Mouse (Mus musculus) MEL (cell line): ENCODE results near the gene Ucp2. TPM values are rescaled to one million over a fixed set of nuclear protein-coding genes. Genes with fewer than 3 reads are reported as not detected.

Experiments
- DNase-seq: peaks from one replicate; pipeline ENCODE4 v3.0.0; 2011; ENCODE audit warnings: low read depth, low spot score
- H3K27ac ChIP-seq: 2 replicates; pipeline ENCODE4 v1.5.1; 2012; ENCODE audit warnings: low read depth, mild to moderate bottlenecking, control low read depth, low read length, moderate library complexity; ENCODE audit not compliant: control insufficient read depth
- H3K27me3 ChIP-seq, 2 experiments: fragments of 150-350 bp in 1 of 2; sonication (generic) in 1 of 2; 2 replicates each; pipeline ENCODE4 v1.6.1; 2012; ENCODE audit warnings: low read length in 2 of 2, mild to moderate bottlenecking in 2 of 2, improper control_type of control experiment in 1 of 2, moderate library complexity in 1 of 2; ENCODE audit not compliant: insufficient read depth in 2 of 2, control insufficient read depth in 1 of 2
- H3K36me3 ChIP-seq, 2 experiments: 2 replicates each; pipeline ENCODE4 v1.6.1; 2012 to 2014; ENCODE audit warnings: low read length in 2 of 2, improper control_type of control experiment in 1 of 2, inconsistent platforms in 1 of 2, mild to moderate bottlenecking in 1 of 2; ENCODE audit not compliant: insufficient read depth in 2 of 2, control insufficient read depth in 1 of 2
- H3K4me1 ChIP-seq, 2 experiments: fragments of 150-350 bp in 1 of 2; sonication (generic) in 1 of 2; 2 replicates each; pipeline ENCODE4 v1.6.1; 2012; ENCODE audit warnings: low read length in 2 of 2, improper control_type of control experiment in 1 of 2, mild to moderate bottlenecking in 1 of 2; ENCODE audit not compliant: insufficient read depth in 2 of 2, control insufficient read depth in 1 of 2
- H3K4me3 ChIP-seq, 2 experiments: fragments of 150-350 bp in 1 of 2; sonication (generic) in 1 of 2; 2 replicates each; pipeline ENCODE4 v1.5.1; 2012; ENCODE audit warnings: low read depth in 2 of 2, low read length in 2 of 2, mild to moderate bottlenecking in 2 of 2, moderate library complexity in 2 of 2, control low read depth in 1 of 2, improper control_type of control experiment in 1 of 2; ENCODE audit not compliant: control insufficient read depth in 1 of 2, insufficient read depth in 1 of 2
- H3K79me2 ChIP-seq: 2 replicates; pipeline ENCODE4 v1.6.1; 2012; ENCODE audit warnings: mild to moderate bottlenecking, low read length, moderate library complexity; ENCODE audit not compliant: control insufficient read depth, poor library complexity, insufficient read depth
- H3K9ac ChIP-seq: 2 replicates; pipeline ENCODE4 v1.6.1; 2012; ENCODE audit warnings: low read depth, mild to moderate bottlenecking, control low read depth, low read length, moderate library complexity; ENCODE audit not compliant: control insufficient read depth, poor library complexity, severe bottlenecking
- H3K9me3 ChIP-seq: fragments of 150-350 bp; sonication (generic); replicated peaks from 2 replicates; pipeline ENCODE4 v1.6.1; 2012; ENCODE audit warnings: mild to moderate bottlenecking, low read length, improper control_type of control experiment, moderate library complexity; ENCODE audit not compliant: insufficient read depth
- CHD2 ChIP-seq: IDR thresholded peaks from 2 replicates; pipeline ENCODE4 v1.6.1; 2011; ENCODE audit warnings: low read length, improper control_type of control experiment
- CTCF ChIP-seq, 3 experiments: IDR thresholded peaks in 2 of 3; conservative IDR thresholded peaks in 1 of 3; 2 replicates each; pipeline ENCODE4 v1.5.1; 2011 to 2012; ENCODE audit warnings: low read length in 3 of 3, low read depth in 2 of 3, mild to moderate bottlenecking in 2 of 3, improper control_type of control experiment in 1 of 3, inconsistent platforms in 1 of 3, mixed read lengths in 1 of 3, moderate library complexity in 1 of 3; ENCODE audit not compliant: control insufficient read depth in 1 of 3, insufficient read depth in 1 of 3, poor library complexity in 1 of 3, severe bottlenecking in 1 of 3
- E2F4 ChIP-seq: IDR thresholded peaks from 2 replicates; pipeline ENCODE4 v1.6.1; 2011; ENCODE audit warnings: low read depth, low read length, improper control_type of control experiment, borderline replicate concordance
- GABPA ChIP-seq: IDR thresholded peaks from 2 replicates; pipeline ENCODE4 v1.6.1; 2012; ENCODE audit warnings: low read depth, mild to moderate bottlenecking, inconsistent platforms, low read length, improper control_type of control experiment, moderate library complexity
- GATA1 ChIP-seq: IDR thresholded peaks from 2 replicates; pipeline ENCODE4 v1.6.1; 2011; ENCODE audit warnings: low read depth, low read length, improper control_type of control experiment
- HCFC1 ChIP-seq: IDR thresholded peaks from 2 replicates; pipeline ENCODE4 v1.6.1; 2012; ENCODE audit warnings: low read depth, mild to moderate bottlenecking, inconsistent platforms, low read length, improper control_type of control experiment, moderate library complexity
- KAT2A ChIP-seq: conservative IDR thresholded peaks from 2 replicates; pipeline ENCODE4 v1.6.1; 2012; ENCODE audit warnings: low read depth, low read length, improper control_type of control experiment, inconsistent platforms
- MAFK ChIP-seq: IDR thresholded peaks from 2 replicates; pipeline ENCODE4 v1.6.1; 2011; ENCODE audit warnings: low read depth, mild to moderate bottlenecking, low read length, improper control_type of control experiment, borderline replicate concordance
- MAX ChIP-seq: IDR thresholded peaks from 2 replicates; pipeline ENCODE4 v1.6.1; 2011; ENCODE audit warnings: low read length, improper control_type of control experiment
- MAZ ChIP-seq: IDR thresholded peaks from 2 replicates; pipeline ENCODE4 v1.6.1; 2012; ENCODE audit warnings: low read depth, mild to moderate bottlenecking, inconsistent platforms, low read length, improper control_type of control experiment
- MEF2A ChIP-seq: IDR thresholded peaks from 2 replicates; pipeline ENCODE4 v1.6.1; 2014; ENCODE audit warnings: low read depth, mild to moderate bottlenecking, inconsistent platforms, low read length, improper control_type of control experiment; ENCODE audit not compliant: poor library complexity, insufficient replicate concordance, severe bottlenecking; ENCODE audit errors: extremely low read depth
- MYB ChIP-seq: IDR thresholded peaks from 2 replicates; pipeline ENCODE4 v1.6.1; 2011; ENCODE audit warnings: mild to moderate bottlenecking, low read depth, low read length, improper control_type of control experiment
- NELFE ChIP-seq: IDR thresholded peaks from 2 replicates; pipeline ENCODE4 v1.6.1; 2011; ENCODE audit warnings: low read depth, low read length, improper control_type of control experiment
- NRF1 ChIP-seq: IDR thresholded peaks from 2 replicates; pipeline ENCODE4 v1.6.1; 2014; ENCODE audit warnings: low read depth, mild to moderate bottlenecking, inconsistent platforms, low read length, improper control_type of control experiment, moderate library complexity; ENCODE audit not compliant: poor library complexity, insufficient read depth, severe bottlenecking
- POLR2AphosphoS2 ChIP-seq: IDR thresholded peaks from 2 replicates; pipeline ENCODE4 v1.6.1; 2011; ENCODE audit warnings: low read length, improper control_type of control experiment
- POLR2AphosphoS5 ChIP-seq: IDR thresholded peaks from 2 replicates; pipeline ENCODE4 v1.6.1; 2012; ENCODE audit warnings: low read depth, borderline replicate concordance, mild to moderate bottlenecking, inconsistent platforms, low read length, moderate library complexity, mixed read lengths
- RAD21 ChIP-seq: IDR thresholded peaks from 2 replicates; pipeline ENCODE4 v1.6.1; 2011; ENCODE audit warnings: mild to moderate bottlenecking, low read depth, low read length, improper control_type of control experiment
- RCOR1 ChIP-seq: IDR thresholded peaks from 2 replicates; pipeline ENCODE4 v1.6.1; 2012; ENCODE audit warnings: low read depth, mild to moderate bottlenecking, inconsistent platforms, low read length, improper control_type of control experiment
- SMC3 ChIP-seq: IDR thresholded peaks from 2 replicates; pipeline ENCODE4 v1.6.1; 2011; ENCODE audit warnings: low read depth, low read length, improper control_type of control experiment
- TAL1 ChIP-seq: IDR thresholded peaks from 2 replicates; pipeline ENCODE4 v1.6.1; 2012; ENCODE audit warnings: mild to moderate bottlenecking, inconsistent platforms, low read length, moderate library complexity, mixed read lengths
- TBP ChIP-seq: IDR thresholded peaks from 2 replicates; pipeline ENCODE4 v1.8.0; 2011; ENCODE audit warnings: low read depth, low read length, improper control_type of control experiment
- USF1 ChIP-seq: IDR thresholded peaks from 2 replicates; pipeline ENCODE4 v1.6.1; 2014; ENCODE audit warnings: low read depth, mild to moderate bottlenecking, inconsistent platforms, low read length, improper control_type of control experiment, moderate library complexity
- ZC3H11A ChIP-seq: IDR thresholded peaks from 2 replicates; pipeline ENCODE4 v1.6.1; 2012; ENCODE audit warnings: low read depth, mild to moderate bottlenecking, inconsistent platforms, low read length, improper control_type of control experiment
- ZKSCAN1 ChIP-seq: IDR thresholded peaks from 2 replicates; pipeline ENCODE4 v1.6.1; 2012; ENCODE audit warnings: low read depth, mild to moderate bottlenecking, inconsistent platforms, low read length, improper control_type of control experiment, moderate library complexity
- ZMIZ1 ChIP-seq: IDR thresholded peaks from 2 replicates; pipeline ENCODE4 v1.6.1; 2012; ENCODE audit warnings: low read depth, mild to moderate bottlenecking, inconsistent platforms, low read length, improper control_type of control experiment, moderate library complexity
- ZNF384 ChIP-seq: IDR thresholded peaks from 2 replicates; pipeline ENCODE4 v1.6.1; 2012; ENCODE audit warnings: low read depth, mild to moderate bottlenecking, inconsistent platforms, low read length, improper control_type of control experiment
- polyA plus RNA-seq, 2 experiments: library from polyadenylated mRNA; stranded (reverse) in 1 of 2; unstranded in 1 of 2; fragments of >175 nt in 1 of 2; fragments of >200 nt in 1 of 2; gene quantifications; 2 replicates each; pipeline versions ENCODE4 v1.2.1 to v1.2.4; 2012; ENCODE audit warnings: low replicate concordance in 2 of 2, low read depth in 1 of 2; ENCODE audit not compliant: insufficient read length in 2 of 2, insufficient read depth in 1 of 2, missing spikeins in 1 of 2
- total RNA-seq: library from RNA; depleted of rRNA; stranded (reverse); fragments of 300-350 nt; gene quantifications from 2 replicates; pipeline ENCODE4 v1.2.3, GENCODE M21; 2012

Ucp2 gene
- total and polyA plus RNA-seq, 3 experiments = 139 to 724 TPM; not detected in 1

- DNase-seq = no peak
- Histone ChIP-seq H3K4me1 (no peaks in the 10 kb centered on the region), H3K36me3 (no peaks in the 10 kb centered on the region; a peak in 1 of 4 replicates), H3K4me3 (no peak within 1 kb of the TSS), H3K9me3 (no peaks in the 10 kb centered on the region), H3K9ac (no peak within 1 kb of the TSS), H3K27ac (no peak within 1 kb of the TSS), H3K79me2 (no peaks in the 10 kb centered on the region), H3K27me3 (no peaks in the 10 kb centered on the region; a peak in 1 of 4 replicates)
- TF ChIP-seq TAL1 (no peak), NELFE (no peak)
Measured at GRCm38 (mm10) chr7:100472777-100473176, 20.4 kb upstream of the Ucp2 start, which contains the start of gene Ucp3. Gene Ucp3 (plus strand): TSS chr7:100472990.

- no peak overlapping the region for H3K9ac ChIP-seq
- H3K27me3 ChIP-seq = no peaks in the 10 kb centered on the region; a peak in 1 of 4 replicates
- H3K36me3 ChIP-seq = no peaks in the 10 kb centered on the region
- no peak for TF ChIP-seq NELFE
- TF ChIP-seq POLR2AphosphoS2 = no peak
- TF ChIP-seq MEF2A = no peak
- no peak for TF ChIP-seq MAX
- no peak for TF ChIP-seq ZKSCAN1
- no peak for TF ChIP-seq USF1
- no peak for TF ChIP-seq CHD2
- TF ChIP-seq ZNF384 = no peak
- no peak for TF ChIP-seq ZC3H11A
- TF ChIP-seq CTCF (IDR thresholded peaks at IDR 0.05 in 2 of 3, conservative IDR thresholded peaks at IDR 0.05 in 1 of 3; ENCODE audit: control insufficient read depth in 1 of 3, insufficient read depth in 1 of 3, low read depth in 2 of 3, low read length in 3 of 3, poor library complexity in 1 of 3, severe bottlenecking in 1 of 3) = no peak
- TF ChIP-seq MAZ = no peak
- TF ChIP-seq RCOR1 = no peak
- no peak for TF ChIP-seq TBP
- TF ChIP-seq KAT2A = no peak
- DNase-seq = no peak
- no peaks in the 10 kb centered on the region for H3K4me1 ChIP-seq
- H3K9me3 ChIP-seq = no peaks in the 10 kb centered on the region
- H3K79me2 ChIP-seq = no peaks in the 10 kb centered on the region
- no peak overlapping the region for H3K27ac ChIP-seq
- H3K4me3 ChIP-seq = no peak overlapping the region
Measured at GRCm38 (mm10) chr7:100473846-100474454, 19.2 kb upstream of the Ucp2 start.

GRCm38 (mm10) chr7:100474680-100475079 is 18.5 kb upstream of the Ucp2 start:
- H3K4me3 ChIP-seq = no peak overlapping the region
- no peak for DNase-seq
- H3K27me3 ChIP-seq = no peaks in the 10 kb centered on the region; a peak in 1 of 4 replicates
- no peak overlapping the region for H3K9ac ChIP-seq
- no peaks in the 10 kb centered on the region for H3K79me2 ChIP-seq
- no peaks in the 10 kb centered on the region for H3K9me3 ChIP-seq
- no peaks in the 10 kb centered on the region for H3K36me3 ChIP-seq
- H3K4me1 ChIP-seq = no peaks in the 10 kb centered on the region
- no peak overlapping the region for H3K27ac ChIP-seq
- TF ChIP-seq RAD21 (no peak), HCFC1 (no peak), TAL1 (no peak), GABPA (no peak), GATA1 (no peak), NRF1 (no peak), ZNF384 (no peak), MYB (no peak), E2F4 (no peak), MAFK (no peak), USF1 (no peak), KAT2A (no peak), SMC3 (no peak), POLR2AphosphoS5 (no peak), POLR2AphosphoS2 (no peak), MAX (no peak), ZMIZ1 (no peak)
